Mouse (Mus musculus): Measurements from ENCODE around the gene Ramp2. TPM values are rescaled to one million over a fixed set of nuclear protein-coding genes. Genes with fewer than 3 reads are reported as not detected.

Ramp2 gene
- polyA plus RNA-seq, 1 experiment from 2014 or later = 95.1 TPM

GRCm38 (mm10) chr11:101300881-101301280 lies 55.1 kb downstream of the Ramp2 start:
- 63% methylated on average over 7 of the region's 7 CpGs for WGBS
- peaks cover 13% of the 10 kb centered on the region; the same call in 1 of the 2 replicates for H3K4me1 ChIP-seq (ENCODE audit: control insufficient read depth, insufficient read depth, low read length)
- H3K9me3 ChIP-seq (ENCODE audit: control insufficient read depth, low read length) = no peaks in the 10 kb centered on the region
- 0 out of 2 replicates have a peak, but pooled peaks cover 3% of the 10 kb centered on the region for H3K36me3 ChIP-seq (ENCODE audit: control insufficient read depth, insufficient read depth, low read length)
- H3K27ac ChIP-seq (ENCODE audit: low read length) = no peak overlapping the region
- H3K27me3 ChIP-seq (replicated peaks; ENCODE audit: control insufficient read depth, insufficient read depth, low read length) = no peaks in the 10 kb centered on the region
- peak overlapping the region; percentile 90 for H3K4me3 ChIP-seq (ENCODE audit: low read length)
- peak overlapping the region; percentile 85 for H3K4me2 ChIP-seq (ENCODE audit: low read depth, low read length)
- ATAC-seq = no peak
- peak overlapping the region; percentile 87 for H3K9ac ChIP-seq (ENCODE audit: low read depth, low read length)

GRCm38 (mm10) chr11:101301299-101302003 lies 55.6 kb downstream of the Ramp2 start:
- no peaks in the 10 kb centered on the region for H3K27me3 ChIP-seq (replicated peaks; ENCODE audit: control insufficient read depth, insufficient read depth, low read length)
- H3K4me2 ChIP-seq (ENCODE audit: low read depth, low read length) = peak overlapping the region; percentile 85
- peak overlapping the region; percentile 43; the same call in 1 of the 2 replicates for H3K27ac ChIP-seq (ENCODE audit: low read length)
- H3K36me3 ChIP-seq (ENCODE audit: control insufficient read depth, insufficient read depth, low read length) = 0 out of 2 replicates have a peak, but pooled peaks cover 3% of the 10 kb centered on the region
- WGBS = 11% methylated on average over 26 of the region's 26 CpGs
- no peaks in the 10 kb centered on the region for H3K9me3 ChIP-seq (ENCODE audit: control insufficient read depth, low read length)
- H3K4me3 ChIP-seq (ENCODE audit: low read length) = peak overlapping the region; percentile 90
- peak overlapping the region; percentile 87 for H3K9ac ChIP-seq (ENCODE audit: low read depth, low read length)
- peaks cover 13% of the 10 kb centered on the region; the same call in 1 of the 2 replicates for H3K4me1 ChIP-seq (ENCODE audit: control insufficient read depth, insufficient read depth, low read length)
- peak; percentile 54 for ATAC-seq

- WGBS = 5% methylated on average over 39 of the region's 39 CpGs
Observed at GRCm38 (mm10) chr11:101302004-101302798, 56.4 kb downstream of the Ramp2 start, which contains the start of gene Becn1. Becn1 (minus strand) TSS chr11:101302286.

GRCm38 (mm10) chr11:101307744-101308143 lies 61.9 kb downstream of the Ramp2 start:
- no peak overlapping the region for H3K4me2 ChIP-seq (ENCODE audit: low read depth, low read length)
- no peaks in the 10 kb centered on the region for H3K9me3 ChIP-seq (ENCODE audit: control insufficient read depth, low read length)
- no peak overlapping the region for H3K9ac ChIP-seq (ENCODE audit: low read depth, low read length)
- H3K4me3 ChIP-seq (ENCODE audit: low read length) = no peak overlapping the region
- no peaks in the 10 kb centered on the region for H3K4me1 ChIP-seq (ENCODE audit: control insufficient read depth, insufficient read depth, low read length)
- WGBS = 26% methylated on average over 5 of the region's 5 CpGs
- no peaks in the 10 kb centered on the region for H3K36me3 ChIP-seq (ENCODE audit: control insufficient read depth, insufficient read depth, low read length)
- ATAC-seq = peak; percentile 53; the same call in 1 of the 2 replicates
- no peaks in the 10 kb centered on the region for H3K27me3 ChIP-seq (replicated peaks; ENCODE audit: control insufficient read depth, insufficient read depth, low read length)
- H3K27ac ChIP-seq (ENCODE audit: low read length) = no peak overlapping the region

More at GRCm38 (mm10) chr11:101302004-101302798, 56.4 kb downstream of the Ramp2 start, which contains the start of gene Becn1:
- H3K36me3 ChIP-seq (ENCODE audit: control insufficient read depth, insufficient read depth, low read length) = 0 out of 2 replicates have a peak, but pooled peaks cover 3% of the 10 kb centered on the region
- H3K4me3 ChIP-seq (ENCODE audit: low read length) = peak within 1 kb of the TSS; percentile 90
- ATAC-seq = peak; percentile 96
- peak within 1 kb of the TSS; percentile 43; the same call in 1 of the 2 replicates for H3K27ac ChIP-seq (ENCODE audit: low read length)
- H3K4me2 ChIP-seq (ENCODE audit: low read depth, low read length) = peak within 1 kb of the TSS; percentile 85
- peak within 1 kb of the TSS; percentile 87 for H3K9ac ChIP-seq (ENCODE audit: low read depth, low read length)
- H3K4me1 ChIP-seq (ENCODE audit: control insufficient read depth, insufficient read depth, low read length) = peaks cover 13% of the 10 kb centered on the region; the same call in 1 of the 2 replicates
- no peaks in the 10 kb centered on the region for H3K27me3 ChIP-seq (replicated peaks; ENCODE audit: control insufficient read depth, insufficient read depth, low read length)
- no peaks in the 10 kb centered on the region for H3K9me3 ChIP-seq (ENCODE audit: control insufficient read depth, low read length)

Other genes starting within 250 kb of the Ramp2 start
- gene Atp6v0a1, start 236.6 kb upstream of the Ramp2 start, polyA plus RNA-seq (2015; fragmentation: Nextera tagmentation; extraction: Ambion mirVana) = 38.8 and 43.3 TPM in 2 replicates
- 14.7 and 18.2 TPM in 2 replicates for gene Naglu, start 176.0 kb upstream of the Ramp2 start, polyA plus RNA-seq (2015; fragmentation: Nextera tagmentation; extraction: Ambion mirVana)
- 0.10 and 0.16 TPM in 2 replicates for gene Hsd17b1, start 167.6 kb upstream of the Ramp2 start, polyA plus RNA-seq (2015; fragmentation: Nextera tagmentation; extraction: Ambion mirVana)
- 44.4 and 47.1 TPM in 2 replicates for gene Coasy, start 163.5 kb upstream of the Ramp2 start, polyA plus RNA-seq (2015; fragmentation: Nextera tagmentation; extraction: Ambion mirVana)
- gene Mlx, start 158.8 kb upstream of the Ramp2 start, polyA plus RNA-seq (2015; fragmentation: Nextera tagmentation; extraction: Ambion mirVana) = 78.6 and 87.5 TPM in 2 replicates
- 15.0 and 18.1 TPM in 2 replicates for gene Psmc3ip, start 150.6 kb upstream of the Ramp2 start, polyA plus RNA-seq (2015; fragmentation: Nextera tagmentation; extraction: Ambion mirVana)
- 12.6 and 13.2 TPM in 2 replicates for gene Retreg3, start 126.1 kb upstream of the Ramp2 start, polyA plus RNA-seq (2015; fragmentation: Nextera tagmentation; extraction: Ambion mirVana)
- 51.0 and 56.3 TPM in 2 replicates for gene Tubg1, start 126.1 kb upstream of the Ramp2 start, polyA plus RNA-seq (2015; fragmentation: Nextera tagmentation; extraction: Ambion mirVana)
- 3.9 and 4.2 TPM in 2 replicates for gene Tubg2, start 90.1 kb upstream of the Ramp2 start, polyA plus RNA-seq (2015; fragmentation: Nextera tagmentation; extraction: Ambion mirVana)
- 0.86 and 0.87 TPM in 2 replicates for gene Cntnap1, start 75.5 kb upstream of the Ramp2 start, polyA plus RNA-seq (2015; fragmentation: Nextera tagmentation; extraction: Ambion mirVana)
- gene Plekhh3, start 74.7 kb upstream of the Ramp2 start, polyA plus RNA-seq (2015; fragmentation: Nextera tagmentation; extraction: Ambion mirVana) = 9.2 and 10.1 TPM in 2 replicates
- gene Ccr10, start 70.6 kb upstream of the Ramp2 start, polyA plus RNA-seq (2015; fragmentation: Nextera tagmentation; extraction: Ambion mirVana) = 0.20 and 0.29 TPM in 2 replicates
- 16.2 and 18.8 TPM in 2 replicates for gene Ezh1, start 19.6 kb upstream of the Ramp2 start, polyA plus RNA-seq (2015; fragmentation: Nextera tagmentation; extraction: Ambion mirVana)
- 152 and 155 TPM in 2 replicates for gene Vps25, start 7.7 kb downstream of the Ramp2 start, polyA plus RNA-seq (2015; fragmentation: Nextera tagmentation; extraction: Ambion mirVana)
- 10.2 and 10.8 TPM in 2 replicates for gene Wnk4, start 14.5 kb downstream of the Ramp2 start, polyA plus RNA-seq (2015; fragmentation: Nextera tagmentation; extraction: Ambion mirVana)
- 0.84 and 1.0 TPM in 2 replicates for gene Cntd1, start 33.0 kb downstream of the Ramp2 start, polyA plus RNA-seq (2015; fragmentation: Nextera tagmentation; extraction: Ambion mirVana)
- 258 and 278 TPM in 2 replicates for gene Coa3, start 33.1 kb downstream of the Ramp2 start, polyA plus RNA-seq (2015; fragmentation: Nextera tagmentation; extraction: Ambion mirVana)
- gene Becn1, start 56.3 kb downstream of the Ramp2 start, polyA plus RNA-seq (2015; fragmentation: Nextera tagmentation; extraction: Ambion mirVana) = 136 and 145 TPM in 2 replicates
- gene Psme3, start 70.2 kb downstream of the Ramp2 start, polyA plus RNA-seq (2015; fragmentation: Nextera tagmentation; extraction: Ambion mirVana) = 119 and 125 TPM in 2 replicates
- 0.86 and 0.88 TPM in 2 replicates for gene Aoc2, start 79.0 kb downstream of the Ramp2 start, polyA plus RNA-seq (2015; fragmentation: Nextera tagmentation; extraction: Ambion mirVana)
- gene Aoc3, start 84.6 kb downstream of the Ramp2 start, polyA plus RNA-seq (2015; fragmentation: Nextera tagmentation; extraction: Ambion mirVana) = 2.4 and 2.7 TPM in 2 replicates
- 1.2 and 1.9 TPM in 2 replicates for gene G6pc, start 121.5 kb downstream of the Ramp2 start, polyA plus RNA-seq (2015; fragmentation: Nextera tagmentation; extraction: Ambion mirVana)
- gene Aarsd1, start 171.6 kb downstream of the Ramp2 start, polyA plus RNA-seq (2015; fragmentation: Nextera tagmentation; extraction: Ambion mirVana) = 53.6 and 64.0 TPM in 2 replicates
- 7.2 and 10.1 TPM in 2 replicates for gene Gm27029, start 178.8 kb downstream of the Ramp2 start, polyA plus RNA-seq (2015; fragmentation: Nextera tagmentation; extraction: Ambion mirVana)
- gene Rundc1, start 179.1 kb downstream of the Ramp2 start, polyA plus RNA-seq (2015; fragmentation: Nextera tagmentation; extraction: Ambion mirVana) = 16.6 and 19.1 TPM in 2 replicates
- 11.1 and 12.4 TPM in 2 replicates for gene Ptges3l, start 179.3 kb downstream of the Ramp2 start, polyA plus RNA-seq (2015; fragmentation: Nextera tagmentation; extraction: Ambion mirVana)
- 251 and 288 TPM in 2 replicates for gene Rpl27, start 196.3 kb downstream of the Ramp2 start, polyA plus RNA-seq (2015; fragmentation: Nextera tagmentation; extraction: Ambion mirVana)
- 29.7 and 31.1 TPM in 2 replicates for gene Ifi35, start 202.4 kb downstream of the Ramp2 start, polyA plus RNA-seq (2015; fragmentation: Nextera tagmentation; extraction: Ambion mirVana)
- gene Rnd2, start 219.0 kb downstream of the Ramp2 start, polyA plus RNA-seq (2015; fragmentation: Nextera tagmentation; extraction: Ambion mirVana) = 21.0 and 22.1 TPM in 2 replicates
- gene Vat1, start 220.2 kb downstream of the Ramp2 start, polyA plus RNA-seq (2015; fragmentation: Nextera tagmentation; extraction: Ambion mirVana) = 69.9 and 88.2 TPM in 2 replicates

All from intestine, embryonic 16.5 days (tissue).